Mouse (Mus musculus): ENCODE measurements around the gene Serpina3b.

GRCm38 (mm10) chr12:104138216-104138615 lies 10.4 kb downstream of the Serpina3b start:
- TF ChIP-seq CTCF (IDR thresholded peaks at IDR 0.05; ENCODE audit: extremely low read depth, insufficient read length, insufficient replicate concordance, low read depth, low read length) (no peak), POLR2A (IDR thresholded peaks at IDR 0.05; ENCODE audit: low read depth, low read length) (no peak)
